Mouse (Mus musculus) heart, embryonic 14.5 days (tissue): ENCODE measurements around the gene Cttn. TPM values are rescaled to one million over a fixed set of nuclear protein-coding genes. Genes with fewer than 3 reads are reported as not detected.

ENCODE experiments used
- ATAC-seq: fragments of 200-750 bp; cut with Nextera tagmentation; 2 replicates; pipeline ENCODE4 v1.8.0; 2017; ENCODE audit warnings: low read depth, moderate TSS enrichment; ENCODE audit not compliant: insufficient number of reproducible peaks, insufficient read depth, low FRiP score
- H3K27ac ChIP-seq, 2 experiments: fragments of 200-500 bp in 1 of 2; fragments of 300-500 bp in 1 of 2; sonication (generic) in 1 of 2; replicated peaks in 1 of 2; 2 replicates each; pipeline ENCODE4 v1.5.1; 2012 to 2014; ENCODE audit warnings: low read depth in 2 of 2, low read length in 2 of 2, control low read depth in 1 of 2, mild to moderate bottlenecking in 1 of 2, mixed read lengths in 1 of 2; ENCODE audit not compliant: control insufficient read depth in 1 of 2, insufficient read depth in 1 of 2
- H3K27me3 ChIP-seq: fragments of 300-500 bp; sonication (generic); 2 replicates; pipeline ENCODE4 v1.6.1; 2014; ENCODE audit warnings: mild to moderate bottlenecking, low read length, control low read depth; ENCODE audit not compliant: control insufficient read depth, insufficient read depth
- H3K36me3 ChIP-seq: fragments of 300-500 bp; sonication (generic); 2 replicates; pipeline ENCODE4 v1.6.1; 2014; ENCODE audit warnings: mild to moderate bottlenecking, control low read depth, low read length, mixed read lengths; ENCODE audit not compliant: control insufficient read depth, insufficient read depth
- H3K4me1 ChIP-seq, 2 experiments: fragments of 200-500 bp in 1 of 2; fragments of 300-500 bp in 1 of 2; sonication (generic) in 1 of 2; 2 replicates each; pipeline ENCODE4 v1.6.1; 2012 to 2014; ENCODE audit warnings: low read length in 2 of 2, control low read depth in 1 of 2, mixed read lengths in 1 of 2; ENCODE audit not compliant: control insufficient read depth in 2 of 2, insufficient read depth in 2 of 2
- H3K4me2 ChIP-seq: fragments of 300-500 bp; sonication (generic); 2 replicates; pipeline ENCODE4 v1.6.1; 2014; ENCODE audit warnings: mild to moderate bottlenecking, low read length
- H3K4me3 ChIP-seq, 2 experiments: fragments of 200-500 bp in 1 of 2; fragments of 300-500 bp in 1 of 2; sonication (generic) in 1 of 2; 2 replicates each; pipeline ENCODE4 v1.5.1; 2012 to 2014; ENCODE audit warnings: low read length in 2 of 2, mild to moderate bottlenecking in 2 of 2, control low read depth in 1 of 2, low read depth in 1 of 2, moderate library complexity in 1 of 2; ENCODE audit not compliant: control insufficient read depth in 1 of 2, insufficient read depth in 1 of 2
- H3K9ac ChIP-seq: fragments of 300-500 bp; sonication (generic); 2 replicates; pipeline ENCODE4 v1.6.1; 2014; ENCODE audit warnings: mild to moderate bottlenecking, low read length
- H3K9me3 ChIP-seq: fragments of 300-500 bp; sonication (generic); 2 replicates; pipeline ENCODE4 v1.6.1; 2016; ENCODE audit warnings: low read length, control low read depth; ENCODE audit not compliant: control insufficient read depth
- WGBS: fragments of 180-500 bp; shearing (Covaris S2); extraction: QIAGEN DNeasy Blood & Tissue Kit; methylation state at CpG from one replicate; pipeline ENCODE4 v1.1.7; 2014; 5-methylcytosine and 5-hydroxymethylcytosine counted together
- polyA plus RNA-seq: library from polyadenylated mRNA; unstranded; fragments of >200 nt; fragmentation: Nextera tagmentation; extraction: Ambion mirVana; gene quantifications from 2 replicates; pipeline ENCODE4 v1.2.1, GENCODE M21; 2014

Gene Cttn
- polyA plus RNA-seq, 1 experiment from 2014 or later, result 121 TPM

DNA sequence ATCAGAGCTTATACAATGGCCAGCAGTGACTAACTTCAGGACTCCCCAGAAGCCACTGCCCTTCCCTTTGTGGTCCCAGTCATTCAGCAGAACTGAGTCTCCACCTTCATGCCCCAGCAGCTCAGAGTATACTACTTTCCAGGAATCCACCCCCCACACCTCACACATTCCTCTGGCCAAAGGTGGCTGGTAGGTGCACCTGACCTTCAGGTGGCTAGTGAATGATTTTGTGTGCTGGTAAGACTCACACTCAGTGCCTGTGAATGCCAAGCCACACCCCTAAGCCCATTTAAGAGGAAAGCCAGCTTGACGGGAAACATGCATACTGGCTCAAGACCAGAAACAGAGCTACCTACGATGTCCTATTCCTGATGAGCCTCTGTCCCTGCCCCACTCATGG is 37.9 kb downstream of the Cttn start:
- no peak overlapping the region for H3K4me3 ChIP-seq
- peaks cover 26% of the 10 kb centered on the region for H3K36me3 ChIP-seq
- no peaks in the 10 kb centered on the region for H3K27me3 ChIP-seq
- no peaks in the 10 kb centered on the region for H3K9me3 ChIP-seq
- H3K4me1 ChIP-seq, result no peaks in the 10 kb centered on the region
- no peak overlapping the region for H3K27ac ChIP-seq
- H3K4me2 ChIP-seq, result no peak overlapping the region
- H3K9ac ChIP-seq, result no peak overlapping the region
- 64% methylated on average over 2 of the region's 2 CpGs for WGBS
- ATAC-seq, result no peak

DNA sequence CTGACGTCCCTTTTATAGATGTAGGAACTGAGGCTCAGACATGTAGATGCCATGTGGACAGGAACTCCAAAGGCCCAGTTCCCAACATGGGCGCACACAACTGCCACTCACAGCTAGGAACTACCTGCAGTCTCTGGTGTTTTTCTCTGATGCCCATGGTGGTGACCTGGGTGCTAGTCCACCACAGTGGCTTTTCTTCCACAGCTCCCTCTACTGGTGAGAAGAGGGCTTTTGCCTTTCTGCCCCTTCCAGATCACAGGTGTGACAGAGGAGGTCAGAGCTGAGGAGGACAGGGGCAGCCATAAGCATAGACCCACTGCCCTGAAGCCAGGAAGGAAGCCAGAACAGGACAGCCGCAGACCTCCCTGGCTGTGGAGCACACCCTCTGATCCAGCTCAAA is 43.3 kb downstream of the Cttn start:
- Histone ChIP-seq H3K4me2 (no peak overlapping the region), H3K4me3 (no peak overlapping the region), H3K27ac (no peak overlapping the region), H3K27me3 (peaks cover 4% of the 10 kb centered on the region; the same call in 1 of the 2 replicates), H3K9me3 (no peaks in the 10 kb centered on the region), H3K4me1 (no peaks in the 10 kb centered on the region), H3K36me3 (no peaks in the 10 kb centered on the region), H3K9ac (no peak overlapping the region)
- 72% methylated on average over 3 of the region's 3 CpGs for WGBS
- ATAC-seq, result no peak

DNA sequence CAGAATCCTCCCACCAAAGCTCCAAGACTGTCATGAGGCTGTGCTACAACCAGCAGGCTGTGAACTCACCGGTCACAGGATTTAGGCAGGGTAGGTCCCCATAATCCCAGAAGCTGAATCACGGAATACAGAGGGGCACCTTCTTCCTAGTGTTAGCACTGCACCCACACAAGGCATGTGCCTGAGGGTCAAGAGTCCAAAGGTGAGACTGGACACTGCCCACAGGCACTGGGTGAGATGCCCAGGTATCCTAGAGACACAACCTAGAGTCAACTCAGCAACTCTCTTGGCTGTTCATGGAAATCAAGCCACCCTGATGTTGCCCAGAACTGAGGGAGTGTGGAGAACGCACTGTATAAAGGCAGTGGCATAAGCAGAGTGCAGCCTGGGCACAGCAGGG is 44.2 kb downstream of the Cttn start:
- Histone ChIP-seq H3K36me3 (no peaks in the 10 kb centered on the region), H3K4me3 (no peak overlapping the region), H3K4me1 (no peaks in the 10 kb centered on the region), H3K27me3 (peaks cover 4% of the 10 kb centered on the region; the same call in 1 of the 2 replicates), H3K4me2 (no peak overlapping the region), H3K9ac (no peak overlapping the region), H3K27ac (no peak overlapping the region), H3K9me3 (no peaks in the 10 kb centered on the region)
- peak; percentile 17; the same call in 1 of the 2 replicates for ATAC-seq
- 82% methylated on average over 3 of the region's 3 CpGs for WGBS

DNA sequence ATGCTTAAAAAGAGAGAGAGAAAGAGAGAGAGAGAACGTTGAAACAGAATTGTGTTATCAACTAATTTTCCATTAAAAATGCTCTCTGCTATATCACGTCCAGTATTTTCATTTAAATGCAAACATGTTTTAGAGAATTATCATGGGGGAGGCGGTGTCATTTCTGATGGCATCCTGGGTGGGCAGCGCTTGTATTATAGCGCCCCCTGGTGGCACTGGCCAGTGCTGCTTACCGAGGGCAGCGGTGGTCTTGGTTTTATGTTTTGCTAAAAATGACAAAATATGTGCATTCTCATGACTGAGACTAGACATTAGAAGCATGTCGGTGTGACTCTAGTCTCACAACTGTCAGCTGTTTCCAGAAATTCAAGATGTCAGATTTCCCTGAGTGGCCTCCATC is 44.9 kb downstream of the Cttn start:
- H3K4me1 ChIP-seq, result no peaks in the 10 kb centered on the region
- H3K9ac ChIP-seq, result no peak overlapping the region
- ATAC-seq, result no peak
- WGBS, result 11% methylated on average over 8 of the region's 8 CpGs
- H3K4me3 ChIP-seq, result no peak overlapping the region
- H3K4me2 ChIP-seq, result no peak overlapping the region
- no peaks in the 10 kb centered on the region for H3K9me3 ChIP-seq
- H3K27me3 ChIP-seq, result peaks cover 4% of the 10 kb centered on the region; the same call in 1 of the 2 replicates
- no peak overlapping the region for H3K27ac ChIP-seq
- H3K36me3 ChIP-seq, result no peaks in the 10 kb centered on the region

DNA sequence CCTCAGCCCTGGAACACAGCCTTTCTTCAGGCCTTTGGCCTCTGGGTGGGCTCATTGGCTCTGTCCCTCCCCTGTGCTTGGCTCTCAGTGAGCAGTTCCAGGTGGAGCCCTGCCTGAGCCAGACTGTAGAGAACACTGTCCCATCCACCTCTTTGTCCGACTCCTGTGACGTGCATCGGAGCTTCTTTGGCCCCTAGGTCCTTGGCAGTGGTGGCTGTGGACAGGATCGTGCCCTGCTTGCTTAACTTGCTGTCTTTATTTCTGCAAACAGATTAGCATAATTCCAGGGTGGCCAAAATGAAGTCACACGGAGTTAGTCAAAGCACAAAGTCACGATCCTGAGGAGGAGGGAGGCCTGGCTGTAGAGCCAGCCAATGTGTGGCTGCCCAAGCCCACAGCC is 49.3 kb downstream of the Cttn start:
- no peaks in the 10 kb centered on the region for H3K9me3 ChIP-seq
- H3K9ac ChIP-seq, result no peak overlapping the region
- WGBS, result 72% methylated on average over 6 of the region's 6 CpGs

DNA sequence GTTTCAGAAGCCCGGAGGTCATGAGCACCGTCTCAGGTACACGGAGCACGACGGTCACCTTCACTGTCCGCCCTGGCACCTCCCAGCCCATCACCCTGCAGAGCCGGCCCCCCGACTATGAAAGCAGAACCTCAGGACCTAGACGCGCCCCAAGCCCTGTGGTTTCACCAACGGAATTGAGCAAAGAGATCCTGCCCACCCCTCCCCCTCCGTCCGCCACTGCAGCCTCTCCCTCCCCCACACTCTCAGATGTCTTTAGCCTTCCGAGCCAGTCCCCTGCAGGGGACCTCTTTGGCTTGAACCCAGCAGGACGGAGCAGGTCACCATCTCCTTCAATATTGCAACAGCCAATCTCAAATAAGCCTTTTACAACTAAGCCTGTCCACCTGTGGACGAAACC is 50.3 kb downstream of the Cttn start:
- no peak overlapping the region for H3K27ac ChIP-seq
- no peaks in the 10 kb centered on the region for H3K36me3 ChIP-seq
- peaks cover 7 to 8% of the 10 kb centered on the region in 2 experiments; a peak in 3 of 4 replicates for H3K4me1 ChIP-seq
- H3K4me3 ChIP-seq, result no peak overlapping the region
- ATAC-seq, result no peak
- WGBS, result 26% methylated on average over 16 of the region's 16 CpGs
- H3K9me3 ChIP-seq, result no peaks in the 10 kb centered on the region
- no peak overlapping the region for H3K9ac ChIP-seq
- no peaks in the 10 kb centered on the region for H3K27me3 ChIP-seq
- no peak overlapping the region for H3K4me2 ChIP-seq

More for the DNA sequence above, 49.3 kb downstream of the Cttn start:
- H3K4me3 ChIP-seq, result no peak overlapping the region
- no peak overlapping the region for H3K4me2 ChIP-seq
- no peak overlapping the region for H3K27ac ChIP-seq
- H3K36me3 ChIP-seq, result no peaks in the 10 kb centered on the region
- H3K27me3 ChIP-seq, result peaks cover 1% of the 10 kb centered on the region; the same call in 1 of the 2 replicates
- peaks cover 7 to 8% of the 10 kb centered on the region in 2 experiments; a peak in 3 of 4 replicates for H3K4me1 ChIP-seq
- no peak for ATAC-seq

DNA sequence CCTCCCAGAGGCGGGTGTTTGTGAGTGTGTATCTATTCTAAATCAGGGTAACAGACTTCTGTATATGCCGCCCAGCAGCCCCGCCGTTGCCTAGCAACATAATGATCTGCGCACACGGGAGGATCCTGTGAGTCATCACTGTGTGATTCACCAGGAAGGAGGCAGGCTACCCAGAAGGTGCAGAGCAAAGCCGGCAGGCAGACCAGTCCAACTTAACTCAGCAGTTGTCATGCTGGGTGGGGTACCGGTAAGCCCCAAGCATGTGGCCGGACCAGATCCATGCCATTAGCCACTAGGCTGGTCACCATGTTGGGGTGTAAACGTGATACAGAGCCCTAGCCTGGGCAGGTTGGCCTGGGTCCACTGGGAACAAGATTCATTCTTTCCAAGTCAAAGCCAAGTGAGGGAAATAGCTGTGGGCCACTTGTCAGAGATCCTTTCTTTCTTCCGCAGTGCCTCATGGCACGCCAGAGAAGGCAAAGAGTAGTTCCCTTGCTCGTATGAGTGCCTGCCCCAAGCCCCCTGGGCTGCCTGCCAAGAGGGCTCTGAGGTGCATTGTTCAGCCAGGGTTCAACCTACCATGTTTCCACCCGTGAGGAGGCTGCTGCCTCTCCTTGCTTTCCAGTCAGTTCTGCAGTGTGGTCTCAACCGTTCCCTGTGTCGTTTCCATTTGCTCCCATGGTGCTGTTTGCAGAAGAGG is 53.0 kb downstream of the Cttn start:
- no peak overlapping the region for H3K9ac ChIP-seq
- H3K36me3 ChIP-seq, result no peaks in the 10 kb centered on the region
- H3K4me1 ChIP-seq, result peaks cover 7 to 8% of the 10 kb centered on the region in 2 experiments; a peak in 3 of 4 replicates
- no peaks in the 10 kb centered on the region for H3K9me3 ChIP-seq
- H3K27ac ChIP-seq, result no peak overlapping the region
- H3K27me3 ChIP-seq, result no peaks in the 10 kb centered on the region
- H3K4me2 ChIP-seq, result peak overlapping the region; percentile 11; the same call in 1 of the 2 replicates
- WGBS, result 29% methylated on average over 16 of the region's 16 CpGs
- no peak overlapping the region for H3K4me3 ChIP-seq
- ATAC-seq, result no peak

DNA sequence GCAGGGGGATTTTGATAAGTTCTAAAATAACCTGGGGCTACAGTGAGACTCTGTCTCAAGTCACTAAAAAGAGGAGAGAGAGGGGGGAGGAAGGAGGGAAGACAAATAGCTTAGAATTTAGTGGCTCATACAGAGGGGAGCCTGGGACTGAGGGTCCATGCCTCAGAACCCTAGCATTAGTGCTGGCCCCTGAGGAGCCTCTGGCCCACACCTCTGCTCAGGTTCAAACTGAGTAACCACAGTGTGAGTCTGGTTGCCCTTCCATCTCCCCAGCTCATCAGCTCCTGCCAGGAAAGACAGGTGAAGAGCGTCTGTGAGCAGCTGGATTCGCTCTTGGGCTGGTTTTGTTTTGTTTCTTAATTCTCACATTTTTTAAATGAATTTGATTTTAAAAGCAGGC is 53.6 kb downstream of the Cttn start:
- Histone ChIP-seq H3K9ac (no peak overlapping the region), H3K9me3 (no peaks in the 10 kb centered on the region), H3K4me1 (peaks cover 7 to 8% of the 10 kb centered on the region in 2 experiments; a peak in 3 of 4 replicates), H3K27me3 (no peaks in the 10 kb centered on the region), H3K4me3 (no peak overlapping the region), H3K4me2 (no peak overlapping the region), H3K36me3 (no peaks in the 10 kb centered on the region), H3K27ac (no peak overlapping the region)
- ATAC-seq, result no peak
- 75% methylated on average over 2 of the region's 2 CpGs for WGBS
